Mouse (Mus musculus) CD8-positive naive resting alpha-beta T cell, adult 2 months (primary cell): ENCODE data around the gene St5.

ENCODE experiments used
- DNase-seq, 2 experiments: peaks; one replicate each; pipeline ENCODE4 v3.0.0; 2022; ENCODE audit warnings: low read depth in 2 of 2, low spot score in 2 of 2

The St5 gene

GRCm38 (mm10) chr7:109703190-109704015 is at the start of gene St5, which contains the start of gene Akip1:
St5 (minus strand) TSS chr7:109703605.
Akip1 (plus strand) TSS chr7:109703690.
- peak; percentile 92 to 96 for DNase-seq

GRCm38 (mm10) chr7:109752008-109752925 is 48.9 kb upstream of the St5 start, which contains the start of gene Tmem9b:
Tmem9b (minus strand) TSS chr7:109752875.
- DNase-seq, result peak; percentile 64 to 69

GRCm38 (mm10) chr7:109751427-109752007 is 48.1 kb upstream of the St5 start:
- no peak for DNase-seq

- no peak for DNase-seq
These were observed 44.3 kb upstream of the St5 start for GRCm38 (mm10) chr7:109747747-109748146.

GRCm38 (mm10) chr7:109741703-109742102 is 38.3 kb upstream of the St5 start:
- DNase-seq, result peak in 1 of 2 experiments; percentile 25

- DNase-seq, result no peak
These were observed 37.7 kb upstream of the St5 start for GRCm38 (mm10) chr7:109741060-109741459.

GRCm38 (mm10) chr7:109739822-109740370 is 36.5 kb upstream of the St5 start:
- no peak for DNase-seq

GRCm38 (mm10) chr7:109734806-109735205 is 31.4 kb upstream of the St5 start:
- DNase-seq, result no peak

GRCm38 (mm10) chr7:109731626-109732025 is 28.2 kb upstream of the St5 start, which contains the start of gene Ascl3:
Ascl3 (minus strand) TSS chr7:109731726.
- DNase-seq, result no peak

- no peak for DNase-seq
These were observed 20.3 kb upstream of the St5 start, which contains the start of gene BC051019 for GRCm38 (mm10) chr7:109723697-109724096. BC051019 (minus strand) TSS chr7:109723850.

GRCm38 (mm10) chr7:109723114-109723513 is 19.7 kb upstream of the St5 start:
- no peak for DNase-seq

- DNase-seq, result no peak
These were observed 19.2 kb upstream of the St5 start for GRCm38 (mm10) chr7:109722618-109723017.

GRCm38 (mm10) chr7:109719286-109719685 is 15.9 kb upstream of the St5 start:
- no peak for DNase-seq

GRCm38 (mm10) chr7:109713434-109713982 is 10.1 kb upstream of the St5 start:
- DNase-seq, result no peak

- no peak for DNase-seq
These were observed 8.8 kb upstream of the St5 start for GRCm38 (mm10) chr7:109712198-109712597.

- no peak for DNase-seq
These were observed 6.7 kb upstream of the St5 start for GRCm38 (mm10) chr7:109710069-109710468.

GRCm38 (mm10) chr7:109708961-109709382 is 5.6 kb upstream of the St5 start:
- no peak for DNase-seq

- DNase-seq, result peak; percentile 33 to 63
These were observed 3.8 kb upstream of the St5 start for GRCm38 (mm10) chr7:109707023-109707785.

GRCm38 (mm10) chr7:109704461-109704860 is 1.1 kb upstream of the St5 start:
- no peak for DNase-seq

GRCm38 (mm10) chr7:109704016-109704377 is 592 bp upstream of the St5 start:
- peak in 1 of 2 experiments; percentile 8 for DNase-seq
